Mouse (Mus musculus) heart, embryonic 14.5 days (tissue): ENCODE measurements around the gene Arhgef16. TPM values are rescaled to one million over a fixed set of nuclear protein-coding genes. Genes with fewer than 3 reads are reported as not detected.

Experiments used
- ATAC-seq: fragments of 200-750 bp; cut with Nextera tagmentation; 2 replicates; pipeline ENCODE4 v1.8.0; 2017; ENCODE audit warnings: low read depth, moderate TSS enrichment; ENCODE audit not compliant: insufficient number of reproducible peaks, insufficient read depth, low FRiP score
- H3K27ac ChIP-seq, 2 experiments: fragments of 200-500 bp in 1 of 2; fragments of 300-500 bp in 1 of 2; sonication (generic) in 1 of 2; replicated peaks in 1 of 2; 2 replicates each; pipeline ENCODE4 v1.5.1; 2012 to 2014; ENCODE audit warnings: low read depth in 2 of 2, low read length in 2 of 2, control low read depth in 1 of 2, mild to moderate bottlenecking in 1 of 2, mixed read lengths in 1 of 2; ENCODE audit not compliant: control insufficient read depth in 1 of 2, insufficient read depth in 1 of 2
- H3K27me3 ChIP-seq: fragments of 300-500 bp; sonication (generic); 2 replicates; pipeline ENCODE4 v1.6.1; 2014; ENCODE audit warnings: mild to moderate bottlenecking, low read length, control low read depth; ENCODE audit not compliant: control insufficient read depth, insufficient read depth
- H3K36me3 ChIP-seq: fragments of 300-500 bp; sonication (generic); 2 replicates; pipeline ENCODE4 v1.6.1; 2014; ENCODE audit warnings: mild to moderate bottlenecking, control low read depth, low read length, mixed read lengths; ENCODE audit not compliant: control insufficient read depth, insufficient read depth
- H3K4me1 ChIP-seq, 2 experiments: fragments of 200-500 bp in 1 of 2; fragments of 300-500 bp in 1 of 2; sonication (generic) in 1 of 2; 2 replicates each; pipeline ENCODE4 v1.6.1; 2012 to 2014; ENCODE audit warnings: low read length in 2 of 2, control low read depth in 1 of 2, mixed read lengths in 1 of 2; ENCODE audit not compliant: control insufficient read depth in 2 of 2, insufficient read depth in 2 of 2
- H3K4me2 ChIP-seq: fragments of 300-500 bp; sonication (generic); 2 replicates; pipeline ENCODE4 v1.6.1; 2014; ENCODE audit warnings: mild to moderate bottlenecking, low read length
- H3K4me3 ChIP-seq, 2 experiments: fragments of 200-500 bp in 1 of 2; fragments of 300-500 bp in 1 of 2; sonication (generic) in 1 of 2; 2 replicates each; pipeline ENCODE4 v1.5.1; 2012 to 2014; ENCODE audit warnings: low read length in 2 of 2, mild to moderate bottlenecking in 2 of 2, control low read depth in 1 of 2, low read depth in 1 of 2, moderate library complexity in 1 of 2; ENCODE audit not compliant: control insufficient read depth in 1 of 2, insufficient read depth in 1 of 2
- H3K9ac ChIP-seq: fragments of 300-500 bp; sonication (generic); 2 replicates; pipeline ENCODE4 v1.6.1; 2014; ENCODE audit warnings: mild to moderate bottlenecking, low read length
- H3K9me3 ChIP-seq: fragments of 300-500 bp; sonication (generic); 2 replicates; pipeline ENCODE4 v1.6.1; 2016; ENCODE audit warnings: low read length, control low read depth; ENCODE audit not compliant: control insufficient read depth
- WGBS: fragments of 180-500 bp; shearing (Covaris S2); extraction: QIAGEN DNeasy Blood & Tissue Kit; methylation state at CpG from one replicate; pipeline ENCODE4 v1.1.7; 2014; 5-methylcytosine and 5-hydroxymethylcytosine counted together
- polyA plus RNA-seq: library from polyadenylated mRNA; unstranded; fragments of >200 nt; fragmentation: Nextera tagmentation; extraction: Ambion mirVana; gene quantifications from 2 replicates; pipeline ENCODE4 v1.2.1, GENCODE M21; 2014

Arhgef16 gene
- polyA plus RNA-seq, 1 experiment from 2014 or later, result 0.97 TPM

DNA sequence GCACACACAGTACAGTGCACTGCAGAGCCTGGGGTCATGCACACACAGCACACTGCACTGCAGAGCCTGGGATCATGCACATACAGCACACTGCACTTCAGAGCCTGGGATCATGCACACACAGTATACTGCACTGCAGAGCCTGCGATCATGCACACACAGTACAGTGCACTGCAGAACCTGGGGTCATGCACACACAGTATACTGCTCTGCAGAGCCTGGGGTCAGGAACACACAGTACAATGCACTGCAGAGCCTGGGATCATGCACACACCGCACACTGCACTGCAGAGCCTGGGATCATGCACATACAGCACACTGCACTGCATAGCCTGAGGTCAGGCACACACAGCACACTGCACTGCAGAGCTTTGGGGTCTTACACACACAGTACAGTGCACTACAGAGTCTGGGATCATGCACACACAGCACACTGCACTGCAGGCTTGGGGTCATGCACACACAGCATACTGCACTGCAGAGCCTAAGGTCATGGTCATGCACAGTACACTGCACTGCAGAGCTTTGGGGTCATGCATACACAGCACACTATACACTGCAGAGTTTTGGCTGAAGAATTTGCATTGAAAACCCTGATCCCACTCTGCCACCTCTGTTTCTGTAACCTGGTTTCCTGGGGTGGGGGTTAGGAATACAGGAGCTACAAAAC is 10.8 kb upstream of the Arhgef16 start:
- Histone ChIP-seq H3K27ac (no peak overlapping the region), H3K4me1 (no peaks in the 10 kb centered on the region), H3K9me3 (no peaks in the 10 kb centered on the region), H3K27me3 (no peaks in the 10 kb centered on the region), H3K36me3 (no peaks in the 10 kb centered on the region), H3K4me3 (no peak overlapping the region), H3K4me2 (no peak overlapping the region), H3K9ac (no peak overlapping the region)
- WGBS, result 87% methylated on average over 2 of the region's 2 CpGs
- ATAC-seq, result no peak

- no peaks in the 10 kb centered on the region for H3K27me3 ChIP-seq
- no peak for ATAC-seq
- H3K36me3 ChIP-seq, result no peaks in the 10 kb centered on the region
- 76% methylated on average over 9 of the region's 9 CpGs for WGBS
- no peak overlapping the region for H3K4me3 ChIP-seq
- H3K4me2 ChIP-seq, result no peak overlapping the region
- H3K9me3 ChIP-seq, result 0 out of 2 replicates have a peak, but pooled peaks cover 2% of the 10 kb centered on the region
- H3K27ac ChIP-seq, result no peak overlapping the region
- no peaks in the 10 kb centered on the region for H3K4me1 ChIP-seq
- no peak overlapping the region for H3K9ac ChIP-seq
These were observed 9.2 kb upstream of the Arhgef16 start for GRCm38 (mm10) chr4:154310576-154311262.

DNA sequence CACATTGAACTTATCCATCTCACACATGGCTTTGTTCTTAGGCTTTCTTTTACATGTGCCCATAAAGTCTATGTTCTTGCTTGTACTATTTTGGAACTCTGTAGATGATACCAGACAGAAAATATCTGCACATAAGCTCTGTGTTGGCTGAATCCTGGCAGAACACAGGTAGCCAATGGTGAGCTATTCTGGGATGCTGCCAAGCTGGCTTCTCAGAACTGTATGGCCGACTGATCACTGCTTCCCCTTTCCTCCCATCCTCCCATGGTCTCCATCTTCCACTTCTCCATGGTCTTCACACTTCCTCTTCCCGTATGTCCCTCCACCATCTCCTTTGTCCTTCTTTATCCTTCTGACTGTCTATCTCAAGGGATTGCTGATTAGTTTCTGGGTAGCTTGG is 7.7 kb upstream of the Arhgef16 start:
- no peak for ATAC-seq
- Histone ChIP-seq H3K27ac (no peak overlapping the region), H3K4me3 (no peak overlapping the region), H3K4me2 (no peak overlapping the region), H3K9me3 (0 out of 2 replicates have a peak, but pooled peaks cover 2% of the 10 kb centered on the region), H3K4me1 (no peaks in the 10 kb centered on the region), H3K36me3 (no peaks in the 10 kb centered on the region), H3K27me3 (no peaks in the 10 kb centered on the region), H3K9ac (no peak overlapping the region)
- 72% methylated on average over 2 of the region's 2 CpGs for WGBS

DNA sequence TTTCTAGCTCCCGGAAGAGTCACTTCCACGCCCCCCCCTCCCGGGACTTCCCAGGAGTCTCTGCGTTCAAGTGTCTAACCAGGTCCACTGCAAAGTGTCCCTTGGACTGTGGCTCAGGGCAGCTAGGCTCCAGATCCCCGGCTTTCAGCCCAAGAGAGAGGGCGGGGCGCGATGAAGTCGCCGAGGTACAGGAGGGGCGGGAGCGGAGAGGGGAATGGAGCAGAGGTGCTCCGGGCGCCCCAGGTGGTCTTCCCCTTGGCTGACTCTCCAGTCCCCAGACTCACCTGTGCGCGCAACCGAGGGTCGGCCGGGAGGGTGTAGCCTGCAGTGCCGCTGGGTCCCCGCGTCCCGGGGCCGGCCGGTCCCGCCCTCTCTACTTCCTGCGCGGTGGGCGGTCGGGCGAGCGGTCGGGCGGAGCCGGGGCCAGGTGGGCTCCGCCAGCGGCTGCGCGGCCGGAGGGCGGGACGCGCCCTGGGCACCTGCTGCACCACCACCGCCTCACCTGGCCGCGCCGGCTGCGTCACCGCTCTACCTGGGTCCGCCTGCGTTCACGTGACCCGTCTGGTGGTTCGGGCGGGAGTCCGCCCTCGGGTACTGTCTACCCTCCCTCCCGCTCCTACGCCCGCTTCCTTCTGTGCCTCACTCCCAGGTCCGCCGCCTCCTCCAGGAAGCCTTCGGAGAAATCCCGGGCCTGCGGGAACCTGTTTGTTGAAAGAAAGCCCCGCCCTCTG is 1.8 kb downstream of the Arhgef16 start:
- no peak overlapping the region for H3K27ac ChIP-seq
- H3K9ac ChIP-seq, result peak overlapping the region; percentile 48
- H3K4me2 ChIP-seq, result peak overlapping the region; percentile 69
- 1% methylated on average over 57 of the region's 66 CpGs for WGBS
- H3K27me3 ChIP-seq, result peaks cover 22% of the 10 kb centered on the region
- H3K4me1 ChIP-seq, result peaks cover 4 to 6% of the 10 kb centered on the region in 2 experiments; a peak in 1 of 4 replicates
- H3K36me3 ChIP-seq, result no peaks in the 10 kb centered on the region
- H3K9me3 ChIP-seq, result no peaks in the 10 kb centered on the region
- H3K4me3 ChIP-seq, result peak overlapping the region; percentile 48 to 55
- no peak for ATAC-seq

- no peak for ATAC-seq
- Histone ChIP-seq H3K27ac (no peak overlapping the region), H3K9ac (no peak overlapping the region), H3K36me3 (no peaks in the 10 kb centered on the region), H3K27me3 (peaks cover 22% of the 10 kb centered on the region), H3K4me2 (no peak overlapping the region), H3K4me3 (no peak overlapping the region), H3K9me3 (no peaks in the 10 kb centered on the region), H3K4me1 (peaks cover 18 to 24% of the 10 kb centered on the region in 2 experiments)
- WGBS, result 35% methylated on average over 9 of the region's 9 CpGs
These were observed 3.7 kb downstream of the Arhgef16 start for GRCm38 (mm10) chr4:154297761-154298160.

DNA sequence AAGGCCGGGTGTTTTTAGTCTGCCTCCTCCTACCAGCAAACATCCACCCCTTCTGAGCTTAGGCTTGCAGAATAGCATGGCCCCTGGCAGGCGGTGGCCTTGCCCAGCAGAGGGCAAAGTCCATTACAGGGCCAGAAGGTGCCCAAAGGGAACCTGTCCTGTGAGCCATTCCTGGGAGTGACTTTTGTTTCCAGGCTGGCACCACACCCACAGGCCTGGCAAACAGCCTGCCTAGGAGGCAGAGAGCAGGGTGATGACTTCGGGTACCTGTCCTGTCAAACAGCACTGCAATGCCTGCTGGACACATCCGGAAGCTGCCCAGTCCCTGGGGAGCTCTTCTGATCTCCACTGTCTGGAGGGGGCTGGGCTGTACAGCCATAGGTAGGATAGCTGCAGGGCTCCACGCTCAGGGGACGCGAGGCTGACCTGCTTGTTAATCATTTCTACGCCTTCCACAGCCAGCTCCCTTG is 7.2 kb downstream of the Arhgef16 start:
- H3K27me3 ChIP-seq, result peaks cover 5% of the 10 kb centered on the region; the same call in 1 of the 2 replicates
- H3K9me3 ChIP-seq, result no peaks in the 10 kb centered on the region
- no peak overlapping the region for H3K4me3 ChIP-seq
- peak overlapping the region in 1 of 2 experiments; percentile 12; a peak in 2 of 4 replicates for H3K27ac ChIP-seq
- H3K4me2 ChIP-seq, result no peak overlapping the region
- no peak; the same call in 1 of the 2 replicates for ATAC-seq
- 40% methylated on average over 8 of the region's 8 CpGs for WGBS
- no peak overlapping the region for H3K9ac ChIP-seq
- H3K4me1 ChIP-seq, result peaks cover 16 to 21% of the 10 kb centered on the region in 2 experiments
- no peaks in the 10 kb centered on the region for H3K36me3 ChIP-seq

- 26% methylated on average over 4 of the region's 4 CpGs for WGBS
- H3K36me3 ChIP-seq, result no peaks in the 10 kb centered on the region
- no peak overlapping the region for H3K4me2 ChIP-seq
- H3K4me1 ChIP-seq, result peaks cover 16 to 21% of the 10 kb centered on the region in 2 experiments
- no peak; the same call in 1 of the 2 replicates for ATAC-seq
- H3K4me3 ChIP-seq, result no peak overlapping the region
- no peaks in the 10 kb centered on the region for H3K9me3 ChIP-seq
- H3K27me3 ChIP-seq, result no peaks in the 10 kb centered on the region; the same call in 1 of the 2 replicates
- peak overlapping the region; percentile 2; the same call in 1 of the 2 replicates for H3K9ac ChIP-seq
- H3K27ac ChIP-seq, result peak overlapping the region in 1 of 2 experiments; percentile 12; a peak in 2 of 4 replicates
These were observed 7.7 kb downstream of the Arhgef16 start for GRCm38 (mm10) chr4:154293735-154294201.
